Mouse (Mus musculus): ENCODE data around the gene Kcnip4. TPM values are rescaled to one million over a fixed set of nuclear protein-coding genes. Genes with fewer than 3 reads are reported as not detected.

Gene Kcnip4
- polyA plus RNA-seq, 1 experiment: not detected

- TF ChIP-seq POLR2A (IDR thresholded peaks at IDR 0.05; ENCODE audit: control insufficient read depth, extremely low read depth, insufficient read depth, low read length, poor library complexity): no peak
- no peak for TF ChIP-seq CTCF (IDR thresholded peaks at IDR 0.05; ENCODE audit: borderline replicate concordance, control insufficient read depth, extremely low read depth, insufficient read depth, low read length, poor library complexity)
- WGBS: 91% methylated on average over 4 of the region's 4 CpGs
Measured at GRCm38 (mm10) chr5:49057636-49058340, 466.9 kb downstream of the Kcnip4 start.

GRCm38 (mm10) chr5:49047960-49048359 is 476.7 kb downstream of the Kcnip4 start:
- Histone ChIP-seq H3K36me3 (ENCODE audit: control insufficient read depth, insufficient read depth, low read length) (no peaks in the 10 kb centered on the region), H3K27ac (ENCODE audit: control insufficient read depth, insufficient read depth, low read length) (no peak overlapping the region), H3K27me3 (ENCODE audit: control insufficient read depth, insufficient read depth, low read length) (no peaks in the 10 kb centered on the region), H3K4me3 (ENCODE audit: control insufficient read depth, insufficient read depth, low read length) (no peak overlapping the region), H3K4me1 (replicated peaks; ENCODE audit: control insufficient read depth, insufficient read depth, low read length) (no peaks in the 10 kb centered on the region)
- WGBS: 95% methylated on average over 1 of the region's 1 CpGs
- DNase-seq: no peak
- TF ChIP-seq POLR2A (IDR thresholded peaks at IDR 0.05; ENCODE audit: control insufficient read depth, extremely low read depth, insufficient read depth, low read length, poor library complexity) (no peak), CTCF (IDR thresholded peaks at IDR 0.05; ENCODE audit: borderline replicate concordance, control insufficient read depth, extremely low read depth, insufficient read depth, low read length, poor library complexity) (no peak)

More at GRCm38 (mm10) chr5:49057636-49058340, 466.9 kb downstream of the Kcnip4 start:
- Histone ChIP-seq H3K4me3 (ENCODE audit: control insufficient read depth, insufficient read depth, low read length) (no peak overlapping the region), H3K4me1 (replicated peaks; ENCODE audit: control insufficient read depth, insufficient read depth, low read length) (no peaks in the 10 kb centered on the region), H3K36me3 (ENCODE audit: control insufficient read depth, insufficient read depth, low read length) (no peaks in the 10 kb centered on the region), H3K27ac (ENCODE audit: control insufficient read depth, insufficient read depth, low read length) (no peak overlapping the region), H3K27me3 (ENCODE audit: control insufficient read depth, insufficient read depth, low read length) (no peaks in the 10 kb centered on the region)
- no peak for DNase-seq

GRCm38 (mm10) chr5:49041259-49041845 is 483.4 kb downstream of the Kcnip4 start:
- Histone ChIP-seq H3K4me1 (replicated peaks; ENCODE audit: control insufficient read depth, insufficient read depth, low read length) (no peaks in the 10 kb centered on the region), H3K27me3 (ENCODE audit: control insufficient read depth, insufficient read depth, low read length) (no peaks in the 10 kb centered on the region), H3K36me3 (ENCODE audit: control insufficient read depth, insufficient read depth, low read length) (no peaks in the 10 kb centered on the region), H3K4me3 (ENCODE audit: control insufficient read depth, insufficient read depth, low read length) (no peak overlapping the region), H3K27ac (ENCODE audit: control insufficient read depth, insufficient read depth, low read length) (no peak overlapping the region)
- WGBS: 90% methylated on average over 6 of the region's 6 CpGs
- no peak for TF ChIP-seq POLR2A (IDR thresholded peaks at IDR 0.05; ENCODE audit: control insufficient read depth, extremely low read depth, insufficient read depth, low read length, poor library complexity)
- no peak for TF ChIP-seq CTCF (IDR thresholded peaks at IDR 0.05; ENCODE audit: borderline replicate concordance, control insufficient read depth, extremely low read depth, insufficient read depth, low read length, poor library complexity)
- no peak for DNase-seq

GRCm38 (mm10) chr5:48997359-48997758 is 527.3 kb downstream of the Kcnip4 start:
- no peak overlapping the region for H3K4me3 ChIP-seq (ENCODE audit: control insufficient read depth, insufficient read depth, low read length)
- TF ChIP-seq POLR2A (IDR thresholded peaks at IDR 0.05; ENCODE audit: control insufficient read depth, extremely low read depth, insufficient read depth, low read length, poor library complexity) (no peak), CTCF (IDR thresholded peaks at IDR 0.05; ENCODE audit: borderline replicate concordance, control insufficient read depth, extremely low read depth, insufficient read depth, low read length, poor library complexity) (no peak)
- no peaks in the 10 kb centered on the region for H3K36me3 ChIP-seq (ENCODE audit: control insufficient read depth, insufficient read depth, low read length)
- no peak for DNase-seq
- 72% methylated on average over 4 of the region's 4 CpGs for WGBS
- H3K4me1 ChIP-seq (replicated peaks; ENCODE audit: control insufficient read depth, insufficient read depth, low read length): no peaks in the 10 kb centered on the region
- H3K27me3 ChIP-seq (ENCODE audit: control insufficient read depth, insufficient read depth, low read length): no peaks in the 10 kb centered on the region
- H3K27ac ChIP-seq (ENCODE audit: control insufficient read depth, insufficient read depth, low read length): no peak overlapping the region

- Histone ChIP-seq H3K36me3 (ENCODE audit: control insufficient read depth, insufficient read depth, low read length) (no peaks in the 10 kb centered on the region), H3K4me1 (replicated peaks; ENCODE audit: control insufficient read depth, insufficient read depth, low read length) (no peaks in the 10 kb centered on the region), H3K27ac (ENCODE audit: control insufficient read depth, insufficient read depth, low read length) (no peak overlapping the region), H3K4me3 (ENCODE audit: control insufficient read depth, insufficient read depth, low read length) (no peak overlapping the region), H3K27me3 (ENCODE audit: control insufficient read depth, insufficient read depth, low read length) (no peaks in the 10 kb centered on the region)
- DNase-seq: no peak
- WGBS: 94% methylated on average over 1 of the region's 1 CpGs
- TF ChIP-seq POLR2A (IDR thresholded peaks at IDR 0.05; ENCODE audit: control insufficient read depth, extremely low read depth, insufficient read depth, low read length, poor library complexity): no peak
- TF ChIP-seq CTCF (IDR thresholded peaks at IDR 0.05; ENCODE audit: borderline replicate concordance, control insufficient read depth, extremely low read depth, insufficient read depth, low read length, poor library complexity): no peak
Measured at GRCm38 (mm10) chr5:48989145-48989659, 535.5 kb downstream of the Kcnip4 start.

- H3K27me3 ChIP-seq (ENCODE audit: control insufficient read depth, insufficient read depth, low read length): no peaks in the 10 kb centered on the region
- no peak overlapping the region for H3K27ac ChIP-seq (ENCODE audit: control insufficient read depth, insufficient read depth, low read length)
- H3K4me1 ChIP-seq (replicated peaks; ENCODE audit: control insufficient read depth, insufficient read depth, low read length): no peaks in the 10 kb centered on the region
- DNase-seq: no peak
- no peaks in the 10 kb centered on the region for H3K36me3 ChIP-seq (ENCODE audit: control insufficient read depth, insufficient read depth, low read length)
- 60% methylated on average over 2 of the region's 2 CpGs for WGBS
- no peak overlapping the region for H3K4me3 ChIP-seq (ENCODE audit: control insufficient read depth, insufficient read depth, low read length)
- TF ChIP-seq CTCF (IDR thresholded peaks at IDR 0.05; ENCODE audit: borderline replicate concordance, control insufficient read depth, extremely low read depth, insufficient read depth, low read length, poor library complexity) (no peak), POLR2A (IDR thresholded peaks at IDR 0.05; ENCODE audit: control insufficient read depth, extremely low read depth, insufficient read depth, low read length, poor library complexity) (no peak)
Measured at GRCm38 (mm10) chr5:48942378-48943088, 582.2 kb downstream of the Kcnip4 start.

All from thymus, adult 2 months (tissue).